Mouse (Mus musculus) E14TG2a.4 (cell line): ENCODE measurements around the gene Snx6.

ENCODE experiments used
- CTCF ChIP-seq: conservative IDR thresholded peaks from 2 replicates; pipeline ENCODE4 v1.5.1; 2014; ENCODE audit warnings: low read length
- NANOG ChIP-seq: IDR thresholded peaks from 2 replicates; pipeline ENCODE4 v1.6.1; 2014; ENCODE audit warnings: borderline replicate concordance, low read length, mixed read lengths

DNA sequence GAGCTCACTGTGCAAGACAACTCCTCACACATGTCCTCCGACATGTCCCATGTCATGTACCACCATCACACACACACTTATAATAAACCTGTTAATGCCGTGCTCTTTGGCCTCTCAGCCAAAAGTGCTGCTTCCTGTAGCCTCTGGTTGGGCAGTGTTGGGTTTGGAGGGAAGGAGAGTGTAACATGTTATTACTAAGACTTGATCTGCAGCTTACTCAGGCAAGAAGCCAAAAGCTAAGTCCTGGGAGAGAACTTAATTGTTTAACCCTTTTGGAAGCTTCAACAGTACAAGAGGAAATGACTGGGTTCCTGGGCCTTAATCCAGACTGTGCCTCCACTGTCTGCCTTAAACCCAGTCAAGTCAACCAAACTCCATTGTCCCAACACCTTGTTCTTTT is 14.6 kb upstream of the Snx6 start:
- TF ChIP-seq CTCF (no peak), NANOG (no peak)
